Mouse (Mus musculus) liver, adult 10 weeks (tissue): ENCODE data around the gene 1700037H04Rik. TPM values are rescaled to one million over a fixed set of nuclear protein-coding genes. Genes with fewer than 3 reads are reported as not detected.

ENCODE experiments used
- polyA plus RNA-seq: library from polyadenylated mRNA; stranded (reverse); fragments of 350-450 nt; fragmentation: Illumina TruSeq; extraction: RNeasy Lipid Tissue Mini Kit (QIAGEN cat#74804); gene quantifications from one replicate; pipeline ENCODE4 v1.2.3, GENCODE M21; 2014; ENCODE audit warnings: low read depth, low replicate concordance

1700037H04Rik gene
- polyA plus RNA-seq: 0.56 TPM

GRCm38 (mm10) chr2:131159938-131160581, at the start of gene 1700037H04Rik:
TSS of gene 1700037H04Rik (minus strand) at chr2:131160081.

GRCm38 (mm10) chr2:131206778-131207177, 46.9 kb upstream of the 1700037H04Rik start, which contains the start of gene Ap5s1:
TSS of gene Ap5s1 (plus strand) at chr2:131207078.

GRCm38 (mm10) chr2:131186771-131187601, 27.1 kb upstream of the 1700037H04Rik start, which contains the start of the genes Cdc25b and Spef1:
TSS of gene Cdc25b (plus strand) at chr2:131186949.
TSS of gene Spef1 (minus strand) at chr2:131187282.

DNA sequence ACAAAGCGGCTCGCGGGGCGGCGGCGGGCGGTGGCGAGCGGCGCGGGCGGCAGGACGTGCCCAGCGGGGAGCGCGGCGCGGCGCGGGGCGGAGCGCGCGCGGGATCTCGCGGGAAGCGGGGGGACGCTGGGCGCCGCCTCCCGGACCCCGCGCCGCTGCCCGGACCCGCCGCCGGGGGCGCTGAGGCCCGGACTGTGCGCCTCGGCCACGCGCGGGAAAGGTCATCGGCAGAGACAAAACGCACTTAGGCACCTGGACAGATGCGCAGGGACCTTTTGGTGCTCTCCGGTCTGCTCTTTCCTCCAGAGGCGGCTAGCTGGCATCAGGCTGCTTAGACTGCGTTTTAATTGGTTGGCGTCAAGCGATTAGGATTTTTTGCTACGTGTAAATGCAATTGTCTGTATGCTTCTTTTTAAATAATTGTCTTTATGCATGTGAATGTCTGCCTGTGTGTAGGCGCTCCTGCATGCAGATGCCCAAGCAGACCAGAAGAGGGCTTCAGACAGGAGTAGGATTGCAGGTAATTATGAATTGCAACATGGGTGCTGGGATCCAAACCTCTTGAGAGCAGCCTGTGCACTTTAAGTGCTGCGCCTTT, 20.2 kb upstream of the 1700037H04Rik start, which contains the start of gene Cenpb:
TSS of gene Cenpb (minus strand) at position 78 of the 598 bp plus-strand sequence.

GRCm38 (mm10) chr2:131132930-131133547, 26.8 kb downstream of the 1700037H04Rik start, which contains the start of gene Gm11037:
TSS of gene Gm11037 (plus strand) at chr2:131133497.

GRCm38 (mm10) chr2:131127161-131127730, 32.6 kb downstream of the 1700037H04Rik start, which contains the start of gene Hspa12b:
TSS of gene Hspa12b (plus strand) at chr2:131127280.

Other genes starting within 250 kb of the 1700037H04Rik start
- gene Gfra4, start 117.0 kb downstream of the 1700037H04Rik start, polyA plus RNA-seq: not detected
- gene Adam33, start 96.3 kb downstream of the 1700037H04Rik start, polyA plus RNA-seq: 0.45 TPM
- gene Siglec1, start 73.3 kb downstream of the 1700037H04Rik start, polyA plus RNA-seq: 0.69 TPM
- gene Hspa12b, start 32.8 kb downstream of the 1700037H04Rik start, polyA plus RNA-seq: 0.34 TPM
- not detected for gene Gm11037, start 26.6 kb downstream of the 1700037H04Rik start, polyA plus RNA-seq
- gene Cenpb, start 20.0 kb upstream of the 1700037H04Rik start, polyA plus RNA-seq: 6.0 TPM
- gene Cdc25b, start 26.9 kb upstream of the 1700037H04Rik start, polyA plus RNA-seq: 0.13 TPM
- 0.45 TPM for gene Spef1, start 27.2 kb upstream of the 1700037H04Rik start, polyA plus RNA-seq
- gene Ap5s1, start 47.0 kb upstream of the 1700037H04Rik start, polyA plus RNA-seq: 3.0 TPM
- gene Mavs, start 74.0 kb upstream of the 1700037H04Rik start, polyA plus RNA-seq: 14.8 TPM
- gene Pank2, start 102.4 kb upstream of the 1700037H04Rik start, polyA plus RNA-seq: 21.2 TPM
- 4.7 TPM for gene Rnf24, start 192.8 kb upstream of the 1700037H04Rik start, polyA plus RNA-seq